Mouse (Mus musculus) embryo, embryonic 11 days (tissue): ENCODE data around the gene Otos.
A peak's percentile ranks its signal among the peaks of the same experiment; 100 is the strongest.

Experiments used
- DNase-seq: peaks from one replicate; pipeline ENCODE4 v3.0.0-alpha.2; 2015

Gene Otos

GRCm38 (mm10) chr1:92648673-92649072 lies at the start of gene Otos:
TSS of gene Otos (minus strand) at chr1:92648841.
- DNase-seq, result peak; percentile 80

GRCm38 (mm10) chr1:92696848-92697247 lies 48.2 kb upstream of the Otos start:
- DNase-seq, result peak; percentile 84

- DNase-seq, result no peak
Measured at GRCm38 (mm10) chr1:92695751-92696150, 47.1 kb upstream of the Otos start.

- no peak for DNase-seq
Measured at GRCm38 (mm10) chr1:92691166-92691844, 42.7 kb upstream of the Otos start.

- peak; percentile 55 for DNase-seq
Measured at GRCm38 (mm10) chr1:92686994-92687393, 38.4 kb upstream of the Otos start.

- no peak for DNase-seq
Measured at GRCm38 (mm10) chr1:92683151-92683550, 34.5 kb upstream of the Otos start.

- DNase-seq, result peak; percentile 55
Measured at GRCm38 (mm10) chr1:92680668-92681603, 32.3 kb upstream of the Otos start.

- no peak for DNase-seq
Measured at GRCm38 (mm10) chr1:92678757-92679156, 30.1 kb upstream of the Otos start.

- no peak for DNase-seq
Measured at GRCm38 (mm10) chr1:92676676-92676975, 28.0 kb upstream of the Otos start.

GRCm38 (mm10) chr1:92675932-92676675 lies 27.5 kb upstream of the Otos start:
- no peak for DNase-seq

- no peak for DNase-seq
Measured at GRCm38 (mm10) chr1:92673258-92673782, 24.7 kb upstream of the Otos start.

GRCm38 (mm10) chr1:92671326-92671725 lies 22.7 kb upstream of the Otos start:
- DNase-seq, result no peak

GRCm38 (mm10) chr1:92669430-92669829 lies 20.8 kb upstream of the Otos start:
- no peak for DNase-seq

GRCm38 (mm10) chr1:92667106-92667505 lies 18.5 kb upstream of the Otos start:
- no peak for DNase-seq

- no peak for DNase-seq
Measured at GRCm38 (mm10) chr1:92659392-92659791, 10.8 kb upstream of the Otos start.

- no peak for DNase-seq
Measured at GRCm38 (mm10) chr1:92657025-92657820, 8.6 kb upstream of the Otos start.

GRCm38 (mm10) chr1:92654676-92655075 lies 6.0 kb upstream of the Otos start:
- no peak for DNase-seq

- DNase-seq, result no peak
Measured at GRCm38 (mm10) chr1:92653179-92653578, 4.5 kb upstream of the Otos start.

- no peak for DNase-seq
Measured at GRCm38 (mm10) chr1:92651467-92651866, 2.8 kb upstream of the Otos start.

- DNase-seq, result no peak
Measured at GRCm38 (mm10) chr1:92648197-92648596, 444 bp downstream of the Otos start.

- DNase-seq, result peak; percentile 85
Measured at GRCm38 (mm10) chr1:92647752-92648151, 889 bp downstream of the Otos start.

- no peak for DNase-seq
Measured at GRCm38 (mm10) chr1:92647026-92647425, 1.6 kb downstream of the Otos start.
